Mouse (Mus musculus): ENCODE data around the gene Stoml3. TPM values are rescaled to one million over a fixed set of nuclear protein-coding genes. Genes with fewer than 3 reads are reported as not detected.

Stoml3 gene
- total RNA-seq, 2 experiments from 2014 or later: not detected

- no peak for DNase-seq
These were observed 9.9 kb upstream of the Stoml3 start for GRCm38 (mm10) chr3:53478419-53479046.

DNA sequence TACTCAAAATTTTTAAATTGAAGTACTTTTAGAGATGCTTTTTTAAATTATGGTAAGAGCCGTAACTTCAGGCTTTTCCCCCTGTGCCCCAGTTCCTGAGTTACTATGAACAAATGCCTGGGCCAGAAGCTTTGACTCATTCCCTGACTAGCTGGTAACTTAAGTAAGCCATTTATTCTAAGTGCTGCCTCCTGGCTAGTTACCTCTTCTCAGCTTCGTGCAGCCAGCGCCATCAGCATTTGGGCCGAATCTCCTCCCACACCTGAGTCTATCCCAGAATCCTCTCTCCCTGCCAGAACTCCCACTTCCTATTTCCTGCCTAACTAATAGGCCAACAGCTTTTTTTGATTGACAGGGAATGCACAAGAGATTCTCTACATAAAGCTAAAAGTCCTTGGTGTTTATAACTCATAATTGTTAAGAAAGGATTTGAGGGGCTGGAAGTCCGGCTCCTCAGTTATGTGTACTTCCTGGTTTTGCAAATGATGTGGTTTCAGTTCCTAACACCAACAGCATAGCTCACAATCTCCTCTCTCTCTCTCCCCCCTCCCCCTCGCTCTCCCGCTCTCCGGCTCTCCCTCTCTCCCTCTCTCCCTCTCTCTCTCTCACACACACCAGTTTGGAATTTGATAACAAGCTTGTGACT lies 4.9 kb upstream of the Stoml3 start:
- DNase-seq: no peak

- DNase-seq: no peak
These were observed 1.9 kb upstream of the Stoml3 start for GRCm38 (mm10) chr3:53486561-53486960.

GRCm38 (mm10) chr3:53486996-53487576 lies 1.4 kb upstream of the Stoml3 start:
- DNase-seq: no peak

GRCm38 (mm10) chr3:53498351-53498905 lies 10.0 kb downstream of the Stoml3 start:
- DNase-seq: peak; percentile 32 to 52

DNA sequence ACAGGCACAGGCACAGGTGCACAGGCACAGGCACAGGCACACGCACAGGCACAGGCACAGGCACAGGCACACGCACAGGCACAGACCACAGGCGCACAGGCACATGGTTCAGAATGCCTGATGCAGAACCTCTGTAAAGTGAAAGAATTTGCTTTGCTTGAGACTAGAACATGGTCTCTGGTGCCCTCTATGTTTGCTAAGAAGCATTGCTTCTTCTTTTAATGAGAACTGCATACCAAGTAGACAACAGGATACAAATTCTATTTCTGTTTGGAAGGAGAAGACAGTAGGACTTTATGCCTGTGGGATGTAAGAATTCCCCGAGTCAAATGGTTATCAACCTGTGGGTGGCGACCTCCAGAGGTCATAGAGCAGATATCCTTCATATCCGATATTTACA lies 14.0 kb downstream of the Stoml3 start:
- no peak for DNase-seq

GRCm38 (mm10) chr3:53513096-53513495 lies 24.6 kb downstream of the Stoml3 start:
- DNase-seq: no peak

DNA sequence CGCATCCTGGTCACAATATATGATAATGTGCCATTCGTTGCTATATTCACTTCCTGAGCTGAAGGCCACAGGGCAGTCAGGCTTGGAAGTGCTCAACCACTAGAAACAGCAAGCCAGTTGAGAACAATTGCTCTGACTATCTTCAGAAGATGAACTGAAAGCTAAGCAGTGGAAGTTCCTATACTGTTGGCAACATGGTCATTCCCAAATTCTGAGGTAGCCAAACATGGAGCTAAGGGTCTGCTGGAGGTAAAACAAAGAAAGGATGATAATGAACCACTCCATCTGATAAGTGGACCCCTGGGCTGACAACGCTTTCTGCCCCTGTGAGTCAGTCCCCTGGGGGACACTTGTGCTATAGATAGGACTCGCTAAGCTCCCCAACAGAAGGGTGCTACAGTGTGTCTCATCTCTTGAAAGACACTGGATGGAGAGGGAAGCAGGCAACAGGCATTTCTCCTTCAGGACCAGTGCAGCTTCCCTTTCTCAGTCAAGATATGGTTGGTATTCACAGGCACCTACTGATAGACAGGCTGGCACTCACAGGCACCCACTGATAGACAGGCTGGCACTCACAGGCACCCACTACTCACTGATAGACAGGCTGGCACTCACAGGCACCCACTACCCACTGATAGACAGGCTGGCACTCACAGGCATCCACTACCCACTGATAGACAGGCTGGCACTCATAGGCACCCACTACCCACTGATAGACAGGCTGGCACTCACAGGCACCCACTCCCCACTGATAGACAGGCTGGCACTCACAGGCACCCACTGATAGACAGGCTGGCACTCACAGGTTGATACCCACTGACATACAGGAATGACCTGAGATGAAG lies 26.0 kb downstream of the Stoml3 start:
- no peak for DNase-seq

- no peak for DNase-seq
These were observed 34.3 kb downstream of the Stoml3 start for GRCm38 (mm10) chr3:53522794-53523193.

GRCm38 (mm10) chr3:53525737-53526136 lies 37.3 kb downstream of the Stoml3 start:
- DNase-seq: peak; percentile 37 to 70

DNA sequence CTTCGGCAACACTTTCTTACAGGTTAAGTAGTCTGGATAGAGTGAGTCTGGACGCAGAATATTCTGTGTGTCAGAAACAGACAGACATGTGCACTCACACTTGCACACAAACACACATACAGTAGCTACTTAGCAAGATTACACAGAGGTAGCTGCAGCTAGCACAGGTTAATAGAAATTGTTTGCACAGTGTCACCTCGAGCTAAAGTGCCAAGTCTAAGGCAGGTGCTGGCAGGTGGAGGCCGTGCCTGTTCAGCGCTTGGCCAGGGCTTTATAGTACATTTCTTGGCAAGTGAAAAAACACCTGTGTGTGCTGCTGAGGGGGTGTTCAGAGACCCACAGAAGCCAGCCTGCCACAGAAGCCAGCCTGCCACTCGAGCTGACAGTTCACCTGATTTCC lies 41.9 kb downstream of the Stoml3 start:
- DNase-seq: no peak

DNA sequence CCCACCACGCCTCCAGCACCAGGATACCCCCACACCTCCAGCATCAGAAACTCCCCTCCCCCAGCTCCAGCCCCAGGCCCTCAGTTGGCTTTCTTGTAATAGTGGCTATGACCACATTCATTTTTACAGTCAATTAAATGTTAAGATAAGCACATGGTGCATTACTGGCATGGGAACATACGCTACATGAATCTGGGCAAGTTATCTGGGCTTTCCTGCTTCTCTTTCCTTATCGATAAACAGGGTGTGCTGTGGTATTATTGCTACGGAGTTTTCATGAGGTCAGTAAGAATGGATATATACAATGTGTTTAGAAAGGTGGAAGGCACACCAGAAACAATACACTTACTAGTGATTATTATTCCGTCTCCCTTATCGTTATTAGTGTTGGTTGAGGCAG lies 43.6 kb downstream of the Stoml3 start:
- DNase-seq: no peak

DNA sequence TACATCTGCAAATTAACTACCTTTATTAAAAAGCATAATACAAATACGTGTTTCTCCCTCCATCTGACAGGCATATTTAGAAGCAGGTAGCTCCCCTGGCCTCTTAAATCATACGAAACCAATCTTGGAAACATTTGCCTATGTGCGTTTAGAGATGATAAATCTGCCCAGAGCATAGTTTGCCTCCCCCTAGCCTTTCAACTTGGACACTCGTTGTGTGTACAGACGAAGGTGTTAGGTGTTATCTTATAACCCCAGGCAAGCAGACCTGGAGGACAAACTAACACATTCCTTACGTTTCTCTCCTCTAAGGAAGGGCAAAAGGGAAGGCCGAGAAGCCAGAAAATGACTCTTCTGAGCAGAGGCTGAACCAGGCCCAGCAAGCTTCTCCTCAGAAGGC lies 64.2 kb downstream of the Stoml3 start:
- DNase-seq: no peak

GRCm38 (mm10) chr3:53555031-53555952 lies 66.8 kb downstream of the Stoml3 start:
- no peak for DNase-seq

DNA sequence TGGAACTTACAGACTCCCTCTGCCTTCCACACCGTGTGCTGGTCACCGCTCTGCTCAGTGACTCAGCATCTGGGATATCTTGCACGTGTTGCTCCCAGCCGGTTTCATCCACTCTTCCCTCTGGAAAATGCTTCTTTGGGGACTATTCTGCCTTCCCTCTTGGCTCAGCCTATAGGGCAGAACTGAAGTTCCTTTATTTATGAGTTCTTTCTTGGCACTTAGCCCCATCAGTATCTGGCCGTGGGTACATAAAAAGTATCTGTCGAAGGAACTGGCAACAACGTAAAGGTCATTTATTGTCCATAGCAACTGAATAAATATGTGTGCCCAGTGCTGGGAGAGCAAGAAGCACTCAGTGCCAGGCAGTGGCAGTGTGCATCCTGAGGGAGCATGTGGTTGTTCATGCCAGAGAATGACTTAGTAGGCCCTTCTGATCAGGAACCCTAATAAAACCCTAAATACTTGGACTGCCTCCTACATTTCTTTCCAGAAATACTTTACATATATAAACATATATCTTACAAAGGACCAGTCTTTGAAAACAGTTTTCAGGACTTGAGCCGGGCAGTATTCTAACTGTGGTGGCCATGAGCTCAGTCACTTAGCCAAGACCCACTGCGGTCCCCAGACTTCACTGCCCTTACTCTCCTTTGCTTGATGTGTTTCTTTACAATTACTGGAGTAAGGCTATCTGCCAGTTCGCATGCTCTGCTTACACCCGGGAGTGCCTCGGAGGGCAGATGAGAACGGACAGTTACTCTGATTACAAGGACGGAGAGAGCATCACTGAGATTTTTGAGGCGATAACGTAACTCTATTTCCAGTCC lies 69.1 kb downstream of the Stoml3 start:
- DNase-seq: no peak

Other genes starting within 250 kb of the Stoml3 start
- gene Nhlrc3, start 25.3 kb upstream of the Stoml3 start, total RNA-seq (2021): 1 to 10 TPM; 4.5 to 4.8 TPM
- 1 to 10 TPM; 5.8 to 7.4 TPM for gene Proser1, start 25.0 kb upstream of the Stoml3 start, total RNA-seq (2021)
- 1 to 10 TPM; 1.5 to 1.6 TPM for gene Frem2, start 168.7 kb downstream of the Stoml3 start, total RNA-seq (2021)

All from heart, adult 18-20 months (tissue).